Mouse (Mus musculus): Measurements from ENCODE around the gene Il15ra.

DNA sequence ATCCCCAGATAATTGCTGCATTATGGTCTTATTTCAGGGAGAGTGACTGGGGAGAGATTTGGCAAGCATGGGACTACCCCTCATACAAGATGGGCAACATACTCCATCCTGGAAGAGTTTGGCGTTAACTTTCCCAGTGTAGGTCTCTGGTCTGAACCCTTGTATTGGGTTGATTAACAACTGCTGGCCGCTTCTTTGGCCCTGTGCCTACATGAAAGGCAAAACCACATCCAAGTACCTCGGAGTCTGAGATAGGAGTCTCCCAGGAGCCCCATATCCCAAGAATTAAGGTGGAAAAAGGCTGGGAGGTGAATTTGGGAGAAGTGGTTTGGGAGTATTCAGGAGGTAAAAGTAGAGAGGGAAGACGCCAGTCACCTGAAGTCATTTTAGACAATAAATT is 40.3 kb upstream of the Il15ra start:
- no peak for TF ChIP-seq POLR2A (IDR thresholded peaks at IDR 0.05; ENCODE audit: insufficient read depth, low read length)
- no peak for TF ChIP-seq EP300 (IDR thresholded peaks at IDR 0.05; ENCODE audit: insufficient read depth, low read depth, low read length)
